Mouse (Mus musculus) lung, adult 2 months (tissue): ENCODE data around the gene Sptbn2. TPM values are rescaled to one million over a fixed set of nuclear protein-coding genes. Genes with fewer than 3 reads are reported as not detected.
A peak's percentile ranks its signal among the peaks of the same experiment; 100 is the strongest.

Experiments
- DNase-seq: peaks from one replicate; pipeline ENCODE4 v3.0.0; 2022
- H3K4me1 ChIP-seq: fragments of 200-500 bp; 2 replicates; pipeline ENCODE4 v1.6.1; 2011; ENCODE audit warnings: low read length; ENCODE audit not compliant: control insufficient read depth, insufficient read depth
- H3K4me3 ChIP-seq: fragments of 200-500 bp; replicated peaks from 2 replicates; pipeline ENCODE3; 2011; ENCODE audit warnings: low read depth, mild to moderate bottlenecking, control low read depth, low read length; ENCODE audit errors: extremely low read depth
- CTCF ChIP-seq: fragments of 200-500 bp; IDR thresholded peaks from 2 replicates; pipeline ENCODE4 v1.5.1; 2011; ENCODE audit warnings: mild to moderate bottlenecking, low read length, control low read depth; ENCODE audit not compliant: insufficient read depth
- POLR2A ChIP-seq: fragments of 200-500 bp; IDR thresholded peaks from 2 replicates; pipeline ENCODE4 v1.6.1; 2011; ENCODE audit warnings: low read depth, mild to moderate bottlenecking, control low read depth, low read length, borderline replicate concordance; ENCODE audit errors: extremely low read depth
- WGBS: fragments of 180-500 bp; shearing (Covaris S2); methylation state at CpG from one replicate; pipeline ENCODE4 v1.1.7; 2018; 5-methylcytosine and 5-hydroxymethylcytosine counted together
- polyA plus RNA-seq: library from polyadenylated mRNA; depleted of rRNA; stranded (reverse); fragments of >200 nt; gene quantifications from 2 replicates; pipeline ENCODE4 v1.2.3, GENCODE M21; 2012; rRNA removed

The Sptbn2 gene
- polyA plus RNA-seq, 1 experiment: 4.4 TPM

DNA sequence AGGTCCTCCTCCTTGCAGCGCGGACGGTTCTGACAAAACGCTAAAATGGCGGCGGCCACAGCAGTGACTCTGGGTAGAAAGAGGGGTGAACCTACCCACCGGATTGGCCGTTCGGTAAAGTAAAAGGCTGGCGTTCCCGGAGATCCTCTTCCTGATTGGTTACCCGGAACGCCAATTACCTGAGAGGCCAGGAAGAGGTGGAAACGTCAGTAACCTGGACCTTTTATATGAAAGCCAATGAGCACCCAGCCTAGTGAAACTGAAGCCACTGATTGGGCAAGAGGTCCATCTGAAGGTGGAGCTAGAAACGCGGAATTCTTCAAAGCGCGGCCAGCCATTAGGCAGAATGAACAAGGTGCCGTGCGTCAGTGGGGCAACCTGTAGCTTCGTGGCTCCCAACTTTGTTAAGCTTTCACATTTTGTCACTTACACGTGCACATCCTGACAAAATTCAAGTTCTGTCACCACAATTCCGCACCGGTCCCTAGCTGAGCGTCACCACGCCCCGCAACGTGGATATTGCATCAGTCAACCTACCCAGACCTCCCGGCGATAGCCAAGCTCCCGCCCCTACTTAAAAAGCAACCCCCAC lies 83.0 kb downstream of the Sptbn2 start, which contains the start of gene Rbm4:
TSS of gene Rbm4 (minus strand) at position 71 of the 592 bp plus-strand sequence.
- H3K4me3 ChIP-seq: peak within 1 kb of the TSS; percentile 97
- WGBS: under 1% methylated on average over 31 of the region's 31 CpGs
- no peak for TF ChIP-seq CTCF
- peak; percentile 81; the same call in 1 of the 2 replicates for TF ChIP-seq POLR2A
- peaks cover 2% of the 10 kb centered on the region for H3K4me1 ChIP-seq
- peak; percentile 94 for DNase-seq

DNA sequence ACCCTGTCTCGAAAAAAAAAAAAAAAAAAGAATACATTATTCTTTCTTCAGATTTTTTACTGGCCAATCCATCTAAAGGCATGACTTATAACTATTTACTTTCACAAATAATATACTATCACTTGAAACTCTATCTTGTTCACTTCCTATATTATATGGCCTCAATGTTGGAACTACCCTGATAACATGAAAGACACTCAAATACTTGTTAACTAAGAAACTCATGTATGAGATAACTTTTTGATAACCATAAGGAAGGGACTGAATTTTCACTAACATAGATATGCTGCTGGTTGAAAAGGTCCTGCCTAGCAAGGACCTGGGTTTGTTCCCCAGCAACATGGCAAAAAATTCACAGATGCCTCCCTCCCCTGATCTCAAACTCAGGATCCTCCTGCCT lies 85.0 kb downstream of the Sptbn2 start:
- Histone ChIP-seq H3K4me3 (no peak overlapping the region), H3K4me1 (peaks cover 2% of the 10 kb centered on the region)
- no peak for DNase-seq
- WGBS: 65% methylated on average over 1 of the region's 1 CpGs
- TF ChIP-seq CTCF: no peak
- TF ChIP-seq POLR2A: no peak

DNA sequence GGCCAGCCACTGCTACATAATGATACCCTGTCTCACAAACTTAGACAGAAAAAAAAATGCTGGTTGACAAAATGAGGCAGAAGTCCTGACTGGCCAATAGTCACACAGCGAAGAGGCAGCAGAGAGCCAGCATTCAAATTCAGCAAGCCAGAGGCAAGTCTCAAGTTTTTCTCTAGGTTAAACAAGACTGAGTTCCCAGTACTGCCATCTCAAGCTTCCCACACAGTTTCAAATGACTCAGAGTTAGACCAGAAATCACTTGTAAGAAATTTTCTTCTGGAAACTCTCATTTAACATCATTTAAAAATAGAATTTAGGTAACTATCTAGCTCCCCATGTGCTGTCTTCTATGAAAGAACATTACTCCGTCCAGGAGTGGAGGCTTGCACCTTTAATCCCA lies 86.9 kb downstream of the Sptbn2 start:
- peaks cover 2% of the 10 kb centered on the region; the same call in 1 of the 2 replicates for H3K4me1 ChIP-seq
- TF ChIP-seq POLR2A (no peak), CTCF (no peak)
- no peak overlapping the region for H3K4me3 ChIP-seq
- DNase-seq: no peak
- WGBS: 97% methylated on average over 2 of the region's 2 CpGs

DNA sequence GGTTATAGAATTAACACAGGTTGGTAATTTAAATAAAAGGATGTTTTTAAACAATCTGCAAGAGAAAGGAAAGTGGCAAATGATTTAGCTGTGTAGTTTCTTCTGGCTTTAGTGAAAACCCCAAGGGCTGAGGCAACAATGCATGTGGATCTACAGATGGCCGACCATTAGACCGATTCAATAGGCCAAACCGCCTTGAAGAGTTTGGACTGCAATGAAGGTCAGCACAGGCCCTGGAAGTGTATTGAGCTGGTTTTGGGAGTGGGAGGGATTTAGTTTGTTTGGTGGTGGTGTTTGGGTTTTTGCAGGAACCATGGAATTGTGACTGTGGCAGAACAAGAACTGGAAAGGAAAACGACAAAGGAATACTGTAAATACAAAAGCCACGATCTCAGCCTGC lies 88.1 kb downstream of the Sptbn2 start:
- WGBS: 87% methylated on average over 5 of the region's 5 CpGs
- H3K4me3 ChIP-seq: no peak overlapping the region
- no peak for DNase-seq
- no peaks in the 10 kb centered on the region; the same call in 1 of the 2 replicates for H3K4me1 ChIP-seq
- TF ChIP-seq POLR2A (no peak), CTCF (no peak)

Other genes starting within 250 kb of the Sptbn2 start
- gene Syt12, start 233.7 kb upstream of the Sptbn2 start, polyA plus RNA-seq: 0.82 and 2.3 TPM in 2 replicates
- gene 2010003K11Rik, start 212.6 kb upstream of the Sptbn2 start, polyA plus RNA-seq: 0.23 and 0.82 TPM in 2 replicates
- 52.7 and 62.6 TPM in 2 replicates for gene Pcx, start 200.7 kb upstream of the Sptbn2 start, polyA plus RNA-seq
- 24.6 and 28.8 TPM in 2 replicates for gene Lrfn4, start 95.5 kb upstream of the Sptbn2 start, polyA plus RNA-seq
- gene Rce1, start 85.5 kb upstream of the Sptbn2 start, polyA plus RNA-seq: 86.2 and 98.0 TPM in 2 replicates
- 0.20 and 0.65 TPM in 2 replicates for gene Gm960, start 12.5 kb upstream of the Sptbn2 start, polyA plus RNA-seq
- 6.8 and 7.6 TPM in 2 replicates for gene Rbm4b, start 45.3 kb downstream of the Sptbn2 start, polyA plus RNA-seq
- gene Rbm4, start 82.7 kb downstream of the Sptbn2 start, polyA plus RNA-seq: 28.6 and 36.1 TPM in 2 replicates
- gene Gm21992, start 100.4 kb downstream of the Sptbn2 start, polyA plus RNA-seq: 7.6 and 13.5 TPM in 2 replicates
- gene Rbm14, start 100.5 kb downstream of the Sptbn2 start, polyA plus RNA-seq: 42.4 and 52.1 TPM in 2 replicates
- gene Ccs, start 128.2 kb downstream of the Sptbn2 start, polyA plus RNA-seq: 32.5 and 44.7 TPM in 2 replicates
- 0.33 and 0.46 TPM in 2 replicates for gene Ccdc87, start 128.2 kb downstream of the Sptbn2 start, polyA plus RNA-seq
- 48.7 and 76.1 TPM in 2 replicates for gene Ctsf, start 144.0 kb downstream of the Sptbn2 start, polyA plus RNA-seq
- 0.44 and 22.2 TPM in 2 replicates for gene Actn3, start 166.7 kb downstream of the Sptbn2 start, polyA plus RNA-seq
- gene Zdhhc24, start 167.5 kb downstream of the Sptbn2 start, polyA plus RNA-seq: 22.3 and 23.6 TPM in 2 replicates
- gene Bbs1, start 195.5 kb downstream of the Sptbn2 start, polyA plus RNA-seq: 7.5 and 9.0 TPM in 2 replicates
- gene Dpp3, start 217.1 kb downstream of the Sptbn2 start, polyA plus RNA-seq: 70.3 and 89.2 TPM in 2 replicates
- gene Peli3, start 232.0 kb downstream of the Sptbn2 start, polyA plus RNA-seq: 5.5 and 5.8 TPM in 2 replicates